Mouse (Mus musculus) G1E (cell line): ENCODE results near the gene Prr18. TPM values are rescaled to one million over a fixed set of nuclear protein-coding genes. Genes with fewer than 3 reads are reported as not detected.

Experiments used
- ATAC-seq: 2 replicates; pipeline ENCODE4 v1.8.0; 2016; ENCODE audit warnings: mild to moderate bottlenecking; ENCODE audit not compliant: insufficient number of reproducible peaks, poor library complexity, low FRiP score, severe bottlenecking; ENCODE audit errors: extremely low read depth
- DNase-seq: peaks from one replicate; pipeline ENCODE4 v3.0.0; 2012; ENCODE audit warnings: low spot score
- H3K27me3 ChIP-seq: 2 replicates; pipeline ENCODE4 v1.6.1; 2012; ENCODE audit warnings: mild to moderate bottlenecking, low read length, inconsistent platforms; ENCODE audit not compliant: insufficient read depth
- H3K36me3 ChIP-seq: replicated peaks from 2 replicates; pipeline ENCODE3; 2012; ENCODE audit warnings: mild to moderate bottlenecking, inconsistent platforms
- H3K4me1 ChIP-seq: 2 replicates; pipeline ENCODE4 v1.6.1; 2012; ENCODE audit warnings: low read depth, low read length, inconsistent platforms, mixed read lengths; ENCODE audit not compliant: insufficient read depth
- H3K4me3 ChIP-seq: 2 replicates; pipeline ENCODE4 v1.5.1; 2012; ENCODE audit warnings: low read depth, mild to moderate bottlenecking, inconsistent platforms, low read length, moderate library complexity, mixed read lengths
- H3K9me3 ChIP-seq: replicated peaks from 2 replicates; pipeline ENCODE4 v1.6.1; 2012; ENCODE audit warnings: inconsistent platforms
- CTCF ChIP-seq: IDR thresholded peaks from 2 replicates; pipeline ENCODE4 v1.5.1; 2012; ENCODE audit warnings: low read depth, low read length, inconsistent platforms, mixed read lengths
- GATA1 ChIP-seq: IDR thresholded peaks from 2 replicates; pipeline ENCODE4 v1.6.1; 2012; ENCODE audit warnings: borderline replicate concordance, low read length, inconsistent platforms, mixed read lengths
- GATA2 ChIP-seq: IDR thresholded peaks from 2 replicates; pipeline ENCODE4 v1.6.1; 2012; ENCODE audit warnings: low read depth, low read length, inconsistent platforms, borderline replicate concordance
- POLR2AphosphoS5 ChIP-seq: IDR thresholded peaks from 2 replicates; pipeline ENCODE4 v1.6.1; 2012; ENCODE audit warnings: low read depth, low read length, inconsistent platforms; ENCODE audit not compliant: insufficient replicate concordance
- TAL1 ChIP-seq: conservative IDR thresholded peaks from 2 replicates; pipeline ENCODE4 v1.6.1; 2012; ENCODE audit warnings: low read depth, low read length, inconsistent platforms, mixed read lengths
- polyA plus RNA-seq: library from polyadenylated mRNA; stranded (reverse); fragments of >175 nt; gene quantifications from 2 replicates; pipeline ENCODE4 v1.2.3, GENCODE M21; 2012
- total RNA-seq, 2 experiments: library from RNA; stranded (forward) in 1 of 2; stranded (reverse) in 1 of 2; fragments of 200-1000 nt in 1 of 2; fragments of >200 nt in 1 of 2; fragmentation: Nextera tagmentation in 1 of 2; gene quantifications; 2 replicates each; pipeline ENCODE4 v1.2.3; 2014 to 2017

Prr18 gene
- total and polyA plus RNA-seq, 3 experiments: 0.27 to 0.68 (median 0.27) TPM

DNA sequence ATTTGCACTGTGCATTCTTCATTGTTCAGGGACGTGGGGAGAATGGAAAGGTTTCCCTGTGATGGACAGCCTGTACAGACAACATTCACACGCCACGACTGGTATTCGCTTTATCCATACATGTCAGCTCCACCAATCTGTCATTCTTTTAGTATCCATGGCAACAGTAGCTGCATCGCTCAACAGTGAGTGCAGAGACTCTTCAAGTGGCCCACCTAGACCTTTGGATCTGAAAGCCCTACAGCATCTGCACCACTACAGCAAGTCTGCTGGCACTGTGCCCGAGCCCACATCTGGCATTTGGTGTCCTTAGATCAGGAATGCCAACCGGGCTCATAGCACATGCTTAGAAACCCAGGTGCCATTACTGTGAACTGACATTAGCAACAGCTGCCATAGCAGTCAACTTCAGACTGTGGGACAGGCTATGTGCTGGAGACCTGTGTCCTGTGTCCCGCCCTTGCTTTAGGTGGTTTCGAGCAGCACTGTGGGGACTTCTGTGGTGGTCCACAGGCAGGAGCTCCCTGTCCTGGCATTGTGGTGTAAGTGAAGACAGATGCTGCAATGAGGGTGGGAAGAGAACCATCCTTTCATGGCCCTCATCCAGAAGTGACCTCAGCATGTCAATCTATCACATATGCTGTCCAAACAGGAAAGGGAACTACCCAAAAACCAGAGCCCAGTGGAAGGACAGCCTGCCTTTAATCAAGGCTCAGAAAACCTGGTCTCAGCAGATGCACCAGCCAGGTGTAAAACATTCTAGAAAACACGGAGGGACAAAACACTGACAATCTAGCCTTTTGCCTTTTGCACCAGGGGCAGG is 24.2 kb downstream of the Prr18 start:
- no peak overlapping the region for H3K4me3 ChIP-seq
- no peak for ATAC-seq

GRCm38 (mm10) chr17:8367514-8368480 is 30.5 kb downstream of the Prr18 start:
- TF ChIP-seq GATA1 (no peak), TAL1 (no peak), CTCF (no peak), GATA2 (no peak), POLR2AphosphoS5 (no peak)
- DNase-seq (no peak), ATAC-seq (no peak)
- H3K4me3 ChIP-seq: no peak overlapping the region
- peaks cover 11% of the 10 kb centered on the region for H3K4me1 ChIP-seq
- H3K9me3 ChIP-seq: no peaks in the 10 kb centered on the region
- H3K27me3 ChIP-seq: peaks cover 26% of the 10 kb centered on the region
- H3K36me3 ChIP-seq: no peaks in the 10 kb centered on the region

More for the DNA sequence above, 24.2 kb downstream of the Prr18 start:
- no peaks in the 10 kb centered on the region for H3K9me3 ChIP-seq
- TF ChIP-seq CTCF (no peak), GATA1 (no peak), POLR2AphosphoS5 (no peak), GATA2 (no peak), TAL1 (no peak)
- no peaks in the 10 kb centered on the region for H3K4me1 ChIP-seq
- no peaks in the 10 kb centered on the region for H3K36me3 ChIP-seq
- no peak for DNase-seq
- peaks cover 14% of the 10 kb centered on the region for H3K27me3 ChIP-seq

DNA sequence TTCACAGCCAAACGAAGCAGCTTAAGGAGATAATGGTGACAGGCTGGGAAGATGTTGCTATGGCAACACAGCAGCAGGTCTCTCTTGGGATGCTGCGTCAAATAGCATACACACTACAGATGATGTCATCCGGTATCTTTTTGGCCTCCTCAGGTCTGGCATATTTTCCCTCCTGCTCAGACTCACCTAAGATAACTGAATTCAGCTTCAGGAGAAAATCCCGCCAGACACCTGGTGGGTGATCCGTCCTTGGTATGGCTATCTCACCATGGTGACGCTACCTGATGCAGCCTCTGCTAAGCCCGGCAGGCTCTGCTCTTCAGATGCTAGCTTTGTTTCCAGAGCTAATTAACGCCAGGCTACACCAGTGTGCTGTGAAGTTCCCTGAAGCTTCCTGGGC is 31.3 kb downstream of the Prr18 start:
- peaks cover 11% of the 10 kb centered on the region for H3K4me1 ChIP-seq
- H3K36me3 ChIP-seq: no peaks in the 10 kb centered on the region
- ATAC-seq (no peak), DNase-seq (no peak)
- H3K4me3 ChIP-seq: no peak overlapping the region
- TF ChIP-seq CTCF: no peak
- no peak for TF ChIP-seq GATA1
- TF ChIP-seq TAL1: no peak
- no peak for TF ChIP-seq POLR2AphosphoS5
- no peak for TF ChIP-seq GATA2
- H3K9me3 ChIP-seq: no peaks in the 10 kb centered on the region
- H3K27me3 ChIP-seq: peaks cover 26% of the 10 kb centered on the region

DNA sequence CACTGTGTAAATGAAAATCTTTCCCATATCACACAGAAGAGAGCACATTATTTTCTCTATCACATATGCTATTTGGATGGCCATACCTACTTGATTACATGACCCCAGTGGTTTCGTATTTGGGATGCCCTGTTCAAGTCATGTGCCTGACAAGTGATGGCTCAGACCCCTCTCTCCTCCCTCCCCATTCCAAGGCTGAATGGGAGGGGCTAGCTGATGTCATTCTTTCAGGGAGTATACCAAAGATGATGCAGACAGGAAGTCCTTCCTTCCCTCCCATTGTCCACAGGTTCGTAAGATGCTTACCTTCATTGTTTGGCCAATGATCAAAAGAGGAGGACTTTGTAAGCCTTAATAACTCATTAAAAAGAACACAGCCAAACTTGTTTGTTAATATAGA is 31.9 kb downstream of the Prr18 start:
- Histone ChIP-seq H3K27me3 (peaks cover 26% of the 10 kb centered on the region), H3K36me3 (no peaks in the 10 kb centered on the region), H3K4me3 (no peak overlapping the region), H3K9me3 (no peaks in the 10 kb centered on the region), H3K4me1 (peaks cover 11% of the 10 kb centered on the region)
- TF ChIP-seq GATA1: no peak
- TF ChIP-seq TAL1: no peak
- no peak for TF ChIP-seq GATA2
- no peak for TF ChIP-seq CTCF
- no peak for TF ChIP-seq POLR2AphosphoS5
- DNase-seq: no peak
- no peak for ATAC-seq

DNA sequence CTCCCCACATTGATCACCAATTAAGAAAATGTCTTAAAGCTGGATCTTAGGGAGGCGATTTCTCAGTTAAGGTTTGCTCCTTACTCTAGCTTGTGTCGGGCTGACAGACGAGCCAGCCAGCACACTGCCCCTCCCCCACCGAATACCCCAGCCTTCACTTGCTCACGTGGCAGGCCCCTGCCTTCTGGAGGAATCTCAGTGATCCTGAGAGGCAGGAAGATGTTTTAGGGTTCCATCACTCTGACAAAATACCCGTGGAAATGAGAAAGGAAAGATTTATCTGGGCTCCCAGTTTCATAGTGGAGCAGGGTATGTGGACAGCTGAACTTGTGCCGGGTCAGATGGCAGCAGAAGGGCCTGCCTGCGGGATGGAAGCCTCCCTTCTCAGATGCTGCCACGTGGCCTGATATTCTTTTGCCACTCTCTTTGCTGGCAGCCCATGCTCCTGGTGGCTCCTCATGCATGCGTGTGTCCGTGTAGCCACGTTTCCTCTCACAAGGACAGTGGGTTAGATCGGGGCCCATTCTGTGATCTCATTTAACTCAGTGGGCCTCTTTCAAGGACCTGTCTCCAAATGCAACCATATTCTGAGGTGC is 33.5 kb downstream of the Prr18 start:
- no peak for DNase-seq
- ATAC-seq: no peak
- no peak for TF ChIP-seq GATA1
- no peak for TF ChIP-seq TAL1
- TF ChIP-seq GATA2: no peak
- TF ChIP-seq CTCF: no peak
- no peak for TF ChIP-seq POLR2AphosphoS5
- Histone ChIP-seq H3K9me3 (no peaks in the 10 kb centered on the region), H3K4me1 (peaks cover 11% of the 10 kb centered on the region), H3K4me3 (no peak overlapping the region), H3K36me3 (no peaks in the 10 kb centered on the region), H3K27me3 (peaks cover 20% of the 10 kb centered on the region)

DNA sequence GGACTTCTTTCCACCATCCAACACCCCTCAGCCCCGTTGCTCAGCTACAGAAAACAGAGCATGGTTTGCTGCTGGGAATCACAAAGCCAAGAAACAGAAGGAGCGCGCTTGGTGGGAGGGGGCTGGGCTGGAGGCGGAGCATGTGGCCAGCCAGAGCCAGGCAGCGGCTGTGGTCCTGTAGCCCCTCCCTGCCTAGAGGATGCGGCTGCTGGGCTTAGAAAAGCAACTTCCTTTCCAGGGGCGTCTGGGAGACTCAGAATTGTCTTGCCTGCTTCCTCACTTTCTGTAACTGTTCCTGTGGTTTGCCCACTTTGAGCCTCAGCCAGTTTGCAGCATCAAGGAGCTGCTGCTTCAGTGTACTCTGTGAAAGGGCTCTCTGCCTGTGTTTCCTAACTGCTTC is 34.6 kb downstream of the Prr18 start:
- Histone ChIP-seq H3K36me3 (no peaks in the 10 kb centered on the region), H3K4me3 (peak overlapping the region; percentile 64; the same call in 1 of the 2 replicates), H3K9me3 (no peaks in the 10 kb centered on the region), H3K4me1 (peaks cover 11% of the 10 kb centered on the region), H3K27me3 (peaks cover 20% of the 10 kb centered on the region)
- DNase-seq (peak; percentile 72), ATAC-seq (peak; percentile 78)
- TF ChIP-seq POLR2AphosphoS5 (no peak), GATA1 (no peak)
